ENCODE assay signal across 23 mouse cellular contexts in the genomic region with DNA sequence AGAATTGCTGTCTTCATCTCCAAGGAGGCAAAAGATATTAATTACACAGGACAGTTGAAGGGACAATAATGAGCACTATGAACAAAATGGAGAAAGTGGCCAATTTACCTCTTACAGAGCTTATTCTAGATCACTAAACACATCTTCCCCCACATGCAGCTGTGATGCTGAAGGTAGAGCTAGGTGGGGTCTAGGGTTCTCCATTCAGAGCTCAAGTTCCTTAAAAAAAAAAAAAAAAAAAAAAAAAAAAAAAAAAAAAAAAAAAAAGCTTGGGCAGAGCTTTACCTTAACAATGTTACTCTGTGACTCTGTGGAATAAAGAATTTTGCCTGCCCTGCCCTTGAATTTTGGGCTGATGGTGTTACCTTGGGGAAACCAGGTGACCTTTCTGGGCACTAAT.
"Had no signal": no experiment of that assay in that cellular context is flagged by ENCODE, and none has a peak within 500 bp of the region (broad histone marks: within the 10 kb centered on the region; RNA-seq: fewer than 3 reads in every experiment).

No protein-coding gene starts in this region.

- H3K4me1 ChIP-seq: heart, embryonic 13.5 days; heart, embryonic 15.5 days; hindbrain, embryonic 13.5 days; hindbrain, embryonic 15.5 days; liver, embryonic 12.5 days had no signal

- ATAC-seq: hindbrain, postnatal 0 days; intestine, embryonic 16.5 days; liver, embryonic 12.5 days had no signal

- DNase-seq: gastrocnemius, adult 2 months; gastrocnemius, postnatal 10 days; gastrocnemius, postnatal 25 days; heart, postnatal 14 days; heart, postnatal 36 days; kidney, adult 11 months; kidney, adult 2 months; kidney, adult 9 months; kidney, postnatal 14 days; kidney, postnatal 36 days; layer of hippocampus, adult 9-11 months; layer of hippocampus, postnatal 36 days; left cerebral cortex, postnatal 4 days had no signal

- H3K9me3 ChIP-seq: heart, embryonic 13.5 days; heart, embryonic 15.5 days; hindbrain, embryonic 13.5 days; hindbrain, embryonic 15.5 days; limb, embryonic 15.5 days; liver, embryonic 12.5 days had no signal

- H3K4me3 ChIP-seq: gastrocnemius, adult 2 months; heart, embryonic 13.5 days; heart, embryonic 15.5 days; hindbrain, embryonic 13.5 days; hindbrain, embryonic 15.5 days; limb, embryonic 15.5 days; liver, embryonic 12.5 days had no signal

- H3K36me3 ChIP-seq: heart, embryonic 13.5 days; heart, embryonic 15.5 days; hindbrain, embryonic 13.5 days; hindbrain, embryonic 15.5 days; limb, embryonic 15.5 days; liver, embryonic 12.5 days had no signal

- H3K27me3 ChIP-seq: heart, embryonic 13.5 days; heart, embryonic 15.5 days; hindbrain, embryonic 13.5 days; hindbrain, embryonic 15.5 days; limb, embryonic 15.5 days; liver, embryonic 12.5 days had no signal

- H3K27ac ChIP-seq: gastrocnemius, adult 2 months; heart, embryonic 13.5 days; heart, embryonic 15.5 days; hindbrain, embryonic 13.5 days; hindbrain, embryonic 15.5 days; hindbrain, postnatal 0 days; limb, embryonic 15.5 days; liver, embryonic 12.5 days; liver, embryonic 14.5 days had no signal

- H3K4me2 ChIP-seq: heart, embryonic 11.5 days; heart, embryonic 13.5 days; heart, embryonic 15.5 days; hindbrain, embryonic 13.5 days; hindbrain, embryonic 15.5 days; limb, embryonic 15.5 days; liver, embryonic 12.5 days had no signal

- H3K9ac ChIP-seq: heart, embryonic 13.5 days; heart, embryonic 15.5 days; hindbrain, embryonic 13.5 days; hindbrain, embryonic 15.5 days; limb, embryonic 15.5 days; liver, embryonic 12.5 days; liver, embryonic 14.5 days had no signal
